In genomic region chr5:33954354-33954753, GRCm38 (mm10) we compare ENCODE assay signal across 8 mouse cellular contexts. TPM values are rescaled to one million over a fixed set of nuclear protein-coding genes. Genes with fewer than 3 reads are reported as not detected.
DNase-seq lines count a peak whose midpoint lies in the region; ATAC-seq lines count a peak whose summit lies in the region.

No protein-coding gene starts in this region.

- H3K4me3 ChIP-seq in kidney, embryonic 16.5 days (ENCODE audit: low read length) = no peak overlapping the region
- peak overlapping the region; percentile 30 for H3K4me3 ChIP-seq in hindbrain, embryonic 16.5 days (ENCODE audit: low read length)
- no peak overlapping the region for H3K4me3 ChIP-seq in limb, embryonic 10.5 days

- H3K27ac ChIP-seq in kidney, embryonic 16.5 days (ENCODE audit: low read length) = no peak overlapping the region
- peak overlapping the region; percentile 23; the same call in 1 of the 2 replicates for H3K27ac ChIP-seq in hindbrain, embryonic 16.5 days (ENCODE audit: low read depth, low read length)
- H3K27ac ChIP-seq in limb, embryonic 10.5 days = no peak overlapping the region

- H3K4me1 ChIP-seq in kidney, embryonic 16.5 days (ENCODE audit: insufficient read depth, low read length) = no peaks in the 10 kb centered on the region
- no peaks in the 10 kb centered on the region for H3K4me1 ChIP-seq in hindbrain, embryonic 16.5 days (ENCODE audit: control insufficient read depth, insufficient read depth, low read depth, low read length)
- no peaks in the 10 kb centered on the region for H3K4me1 ChIP-seq in limb, embryonic 10.5 days

- H3K36me3 ChIP-seq in kidney, embryonic 16.5 days (ENCODE audit: insufficient read depth, low read length) = no peaks in the 10 kb centered on the region
- no peaks in the 10 kb centered on the region for H3K36me3 ChIP-seq in hindbrain, embryonic 16.5 days (ENCODE audit: control insufficient read depth, insufficient read depth, low read length)
- no peaks in the 10 kb centered on the region for H3K36me3 ChIP-seq in limb, embryonic 10.5 days
- H3K36me3 ChIP-seq in splenic B cell, adult 2 months (ENCODE audit: control insufficient read depth, insufficient read depth, low read length, poor library complexity, severe bottlenecking) = no peaks in the 10 kb centered on the region

- H3K27me3 ChIP-seq in kidney, embryonic 16.5 days (ENCODE audit: insufficient read depth, low read length) = no peaks in the 10 kb centered on the region
- H3K27me3 ChIP-seq in hindbrain, embryonic 16.5 days (replicated peaks; ENCODE audit: control insufficient read depth, insufficient read depth, low read length) = no peaks in the 10 kb centered on the region
- no peaks in the 10 kb centered on the region for H3K27me3 ChIP-seq in limb, embryonic 10.5 days (ENCODE audit: low read depth, poor library complexity, severe bottlenecking)
- H3K27me3 ChIP-seq in splenic B cell, adult 2 months (ENCODE audit: control insufficient read depth, insufficient read depth, low read length, poor library complexity, severe bottlenecking) = no peaks in the 10 kb centered on the region

- peak; percentile 51 for DNase-seq in kidney, adult 11 months
- peak; percentile 89 for DNase-seq in cerebellum, adult 9-10 months
- peak; percentile 74 to 80 for DNase-seq in frontal cortex, postnatal 25 days (ENCODE audit: low spot score in 2 of 2)
- peak; percentile 68 for DNase-seq in limb, embryonic 10.5 days (ENCODE audit: low spot score)
- DNase-seq in naive thymus-derived CD4-positive, alpha-beta T cell, adult 2 months (ENCODE audit: low read depth) = peak; percentile 73
- DNase-seq in splenic B cell, adult 2 months (ENCODE audit: low read depth, low spot score) = peak; percentile 82

- peaks cover 23% of the 10 kb centered on the region for H3K9me3 ChIP-seq in kidney, embryonic 16.5 days (ENCODE audit: low read length)
- H3K9me3 ChIP-seq in hindbrain, embryonic 16.5 days (ENCODE audit: control insufficient read depth, low read length) = 0 out of 2 replicates have a peak, but pooled peaks cover 3% of the 10 kb centered on the region
- H3K9me3 ChIP-seq in limb, embryonic 10.5 days (replicated peaks) = peaks cover 11% of the 10 kb centered on the region; the same call in 1 of the 2 replicates

- H3K4me2 ChIP-seq in kidney, embryonic 16.5 days (replicated peaks; ENCODE audit: low read depth, low read length) = no peak overlapping the region
- H3K4me2 ChIP-seq in hindbrain, embryonic 16.5 days (ENCODE audit: low read length) = peak overlapping the region; percentile 38

- WGBS in kidney, embryonic 16.5 days = 46% methylated on average over 10 of the region's 10 CpGs
- WGBS in hindbrain, embryonic 16.5 days = 21% methylated on average over 10 of the region's 10 CpGs
- WGBS in limb, embryonic 10.5 days = 44% methylated on average over 10 of the region's 10 CpGs

- ATAC-seq in kidney, embryonic 16.5 days (ENCODE audit: low FRiP score, low TSS enrichment) = no peak
- ATAC-seq in hindbrain, embryonic 16.5 days = peak; percentile 88

- no peak overlapping the region for H3K9ac ChIP-seq in kidney, embryonic 16.5 days (replicated peaks; ENCODE audit: low read length)
- no peak overlapping the region for H3K9ac ChIP-seq in hindbrain, embryonic 16.5 days (ENCODE audit: low read depth, low read length)

RNA-seq across cellular contexts. Expression of gene Nelfa, which starts 18.1 kb away (rescaled TPM):
- 64.1 and 70.2 TPM in 2 replicates for polyA plus RNA-seq in kidney, embryonic 16.5 days (2015; fragmentation: Nextera tagmentation; extraction: Ambion mirVana)
- 37.8 and 42.8 TPM in 2 replicates for polyA plus RNA-seq in hindbrain, embryonic 16.5 days (2015; fragmentation: Nextera tagmentation; extraction: Ambion mirVana)
- polyA plus RNA-seq in limb, embryonic 10.5 days (2016; fragmentation: Nextera tagmentation; extraction: Ambion mirVana) = 90.5 and 93.8 TPM in 2 replicates

RNA-seq across cellular contexts. Expression of gene Gm1673, which starts 28.9 kb away (rescaled TPM):
- 91.1 and 91.5 TPM in 2 replicates for polyA plus RNA-seq in kidney, embryonic 16.5 days (2015; fragmentation: Nextera tagmentation; extraction: Ambion mirVana)
- 555 and 649 TPM in 2 replicates for polyA plus RNA-seq in hindbrain, embryonic 16.5 days (2015; fragmentation: Nextera tagmentation; extraction: Ambion mirVana)
- polyA plus RNA-seq in limb, embryonic 10.5 days (2016; fragmentation: Nextera tagmentation; extraction: Ambion mirVana) = 174 TPM in 2 replicates

RNA-seq across cellular contexts. Expression of gene Nat8l, which starts 41.4 kb away (rescaled TPM):
- 0.35 and 0.42 TPM in 2 replicates for polyA plus RNA-seq in kidney, embryonic 16.5 days (2015; fragmentation: Nextera tagmentation; extraction: Ambion mirVana)
- polyA plus RNA-seq in hindbrain, embryonic 16.5 days (2015; fragmentation: Nextera tagmentation; extraction: Ambion mirVana) = 5.1 and 5.5 TPM in 2 replicates
- 0.15 and 0.18 TPM in 2 replicates for polyA plus RNA-seq in limb, embryonic 10.5 days (2016; fragmentation: Nextera tagmentation; extraction: Ambion mirVana)
